Comparison of ENCODE assay signal across 15 mouse cellular contexts in the genomic region with DNA sequence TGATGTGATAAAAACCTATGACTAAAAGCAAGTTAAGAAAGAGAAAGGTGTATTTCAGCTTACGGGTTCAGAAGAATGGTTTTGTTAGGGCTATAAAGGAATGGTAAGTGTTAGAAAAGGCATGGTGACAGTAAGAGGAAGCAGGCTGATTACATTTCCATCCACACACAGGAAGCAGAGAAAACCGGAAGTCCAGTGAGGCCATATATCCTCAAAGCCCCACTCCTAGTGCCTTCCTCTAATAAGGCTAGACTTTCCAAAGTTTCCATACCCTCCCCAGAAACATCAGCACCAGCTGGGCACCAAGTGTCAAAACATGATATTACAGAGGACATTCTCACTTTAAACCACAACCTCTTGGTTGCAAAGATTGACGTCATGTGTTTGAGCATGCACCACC.
"Had no signal": no experiment of that assay in that cellular context is flagged by ENCODE, and none has a peak within 500 bp of the region (broad histone marks: within the 10 kb centered on the region; RNA-seq: fewer than 3 reads in every experiment).

No protein-coding gene starts in this region.

- H3K27me3 ChIP-seq: liver, embryonic 15.5 days; midbrain, embryonic 13.5 days; midbrain, embryonic 15.5 days; neural tube, embryonic 12.5 days; stomach, embryonic 15.5 days had no signal

- H3K9ac ChIP-seq: liver, embryonic 15.5 days; liver, postnatal 0 days; lung, embryonic 14.5 days; midbrain, embryonic 13.5 days; midbrain, embryonic 15.5 days; neural tube, embryonic 12.5 days; stomach, embryonic 15.5 days had no signal

- H3K4me3 ChIP-seq: liver, embryonic 15.5 days; midbrain, embryonic 13.5 days; midbrain, embryonic 15.5 days; neural tube, embryonic 12.5 days; stomach, embryonic 15.5 days had no signal

- H3K9me3 ChIP-seq: liver, embryonic 15.5 days; midbrain, embryonic 13.5 days; midbrain, embryonic 15.5 days; neural tube, embryonic 12.5 days; stomach, embryonic 15.5 days had no signal

- ATAC-seq: liver, postnatal 0 days; midbrain, embryonic 13.5 days; midbrain, embryonic 15.5 days had no signal

- H3K36me3 ChIP-seq: liver, embryonic 15.5 days; midbrain, embryonic 13.5 days; midbrain, embryonic 15.5 days; neural tube, embryonic 12.5 days; stomach, embryonic 15.5 days had no signal

- H3K4me2 ChIP-seq: liver, embryonic 15.5 days; lung, embryonic 14.5 days; midbrain, embryonic 11.5 days; midbrain, embryonic 13.5 days; midbrain, embryonic 15.5 days; neural tube, embryonic 12.5 days; stomach, embryonic 15.5 days had no signal

- H3K4me1 ChIP-seq: liver, embryonic 15.5 days; neural tube, embryonic 12.5 days; stomach, embryonic 15.5 days had no signal

- DNase-seq: liver, postnatal 0 days; lung, embryonic 14.5 days; lung, postnatal 10 days; lung, postnatal 4 days; right cerebral cortex, postnatal 14 days; thymus, adult 2 months; thymus, postnatal 25 days; thymus, postnatal 4 days had no signal

- H3K27ac ChIP-seq: liver, embryonic 15.5 days; midbrain, embryonic 13.5 days; midbrain, embryonic 15.5 days; neural tube, embryonic 12.5 days; stomach, embryonic 15.5 days; stomach, postnatal 0 days had no signal
